Comparison of ENCODE assay signal across 9 mouse cellular contexts in the genomic region with DNA sequence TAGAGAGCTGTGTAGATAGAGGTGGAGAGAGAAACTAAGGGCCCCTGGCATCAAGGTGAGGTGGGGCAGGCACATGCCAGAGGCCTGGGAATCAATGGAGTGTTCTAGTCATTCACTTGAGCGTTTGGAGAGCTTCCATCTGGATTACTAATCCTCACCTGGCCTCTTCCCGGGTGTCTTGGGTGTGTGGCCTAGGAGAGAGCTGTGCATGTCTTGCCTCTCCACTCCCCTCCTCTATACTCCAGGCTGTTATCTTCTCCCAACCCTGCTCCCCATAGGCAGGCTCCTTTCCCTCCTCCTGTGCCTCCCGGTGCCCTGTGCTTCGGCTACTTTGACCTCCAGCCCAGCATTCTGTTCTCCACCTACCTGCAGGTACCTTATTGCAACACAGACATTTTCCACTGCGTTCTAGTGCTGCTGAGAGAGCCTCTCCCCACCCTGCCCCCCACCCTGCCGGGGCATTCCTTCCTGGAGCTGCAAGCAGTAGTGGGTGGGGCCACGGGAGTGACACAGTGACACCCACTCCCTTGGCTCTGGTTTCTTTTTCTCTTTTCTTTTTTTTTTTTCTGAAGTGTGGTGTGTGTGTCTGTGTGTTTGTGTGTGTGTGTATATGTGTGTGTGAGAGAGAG. TPM values are rescaled to one million over a fixed set of nuclear protein-coding genes. Genes with fewer than 3 reads are reported as not detected.
DNase-seq lines count a peak whose midpoint lies in the region; ATAC-seq and TF ChIP-seq lines count a peak whose summit lies in the region.
"Had no signal": no experiment of that assay in that cellular context is flagged by ENCODE, and none has a peak within 500 bp of the region (broad histone marks: within the 10 kb centered on the region; RNA-seq: fewer than 3 reads in every experiment).

No protein-coding gene starts in this region.

- peak; percentile 47; the same call in 1 of the 2 replicates for ATAC-seq in heart, embryonic 15.5 days (replicated peaks; ENCODE audit: insufficient number of reproducible peaks, insufficient read depth, low FRiP score, low read depth)
- ATAC-seq in limb, embryonic 15.5 days (ENCODE audit: insufficient number of reproducible peaks, low FRiP score, low TSS enrichment, low read depth) = peak; percentile 16; the same call in 1 of the 2 replicates

- no peak for TF ChIP-seq POLR2A in myocyte (IDR thresholded peaks at IDR 0.05; ENCODE audit: insufficient read length, low read depth)

- no peaks in the 10 kb centered on the region for H3K36me3 ChIP-seq in heart, embryonic 15.5 days
- H3K36me3 ChIP-seq in embryonic facial prominence, embryonic 10.5 days (replicated peaks) = no peaks in the 10 kb centered on the region
- no peaks in the 10 kb centered on the region for H3K36me3 ChIP-seq in limb, embryonic 15.5 days
- H3K36me3 ChIP-seq in myocyte (ENCODE audit: control insufficient read depth, insufficient read depth) = no peaks in the 10 kb centered on the region

- H3K27ac ChIP-seq in heart, embryonic 15.5 days = no peak overlapping the region
- H3K27ac ChIP-seq in embryonic facial prominence, embryonic 10.5 days (replicated peaks) = no peak overlapping the region
- H3K27ac ChIP-seq in limb, embryonic 15.5 days = 0 out of 2 replicates have a peak overlapping the region, but pooled peaks have one; percentile 27

- peak overlapping the region; percentile 45 for H3K4me2 ChIP-seq in heart, embryonic 15.5 days
- H3K4me2 ChIP-seq in limb, embryonic 15.5 days = 0 out of 2 replicates have a peak overlapping the region, but pooled peaks have one; percentile 14
- peak overlapping the region; percentile 43 for H3K4me2 ChIP-seq in myocyte (ENCODE audit: low read depth)

- no peak overlapping the region for H3K9ac ChIP-seq in heart, embryonic 15.5 days
- H3K9ac ChIP-seq in limb, embryonic 15.5 days = no peak overlapping the region

- 12% methylated on average over 7 of the region's 7 CpGs for WGBS in heart, embryonic 15.5 days
- WGBS in embryonic facial prominence, embryonic 10.5 days = 30% methylated on average over 7 of the region's 7 CpGs
- WGBS in limb, embryonic 15.5 days = 25% methylated on average over 7 of the region's 7 CpGs

- no peaks in the 10 kb centered on the region for H3K9me3 ChIP-seq in heart, embryonic 15.5 days (replicated peaks)
- no peaks in the 10 kb centered on the region for H3K9me3 ChIP-seq in embryonic facial prominence, embryonic 10.5 days
- no peaks in the 10 kb centered on the region for H3K9me3 ChIP-seq in limb, embryonic 15.5 days

- no peaks in the 10 kb centered on the region for H3K27me3 ChIP-seq in heart, embryonic 15.5 days
- no peaks in the 10 kb centered on the region for H3K27me3 ChIP-seq in embryonic facial prominence, embryonic 10.5 days (replicated peaks; ENCODE audit: low read depth, poor library complexity, severe bottlenecking)
- H3K27me3 ChIP-seq in limb, embryonic 15.5 days = no peaks in the 10 kb centered on the region
- no peaks in the 10 kb centered on the region for H3K27me3 ChIP-seq in myocyte (ENCODE audit: control insufficient read depth, insufficient read depth, insufficient read length)

- H3K4me3 ChIP-seq in heart, embryonic 15.5 days = no peak overlapping the region
- H3K4me3 ChIP-seq in embryonic facial prominence, embryonic 10.5 days = no peak overlapping the region
- H3K4me3 ChIP-seq in limb, embryonic 15.5 days = no peak overlapping the region
- no peak overlapping the region for H3K4me3 ChIP-seq in myocyte
- H3K4me3 ChIP-seq: erythroblast, embryonic 14.5 days had no signal

- no peaks in the 10 kb centered on the region for H3K79me2 ChIP-seq in myocyte (ENCODE audit: control insufficient read depth, insufficient read depth)

- no peak overlapping the region for H3ac ChIP-seq in myocyte (ENCODE audit: control insufficient read depth, insufficient read length)

- no peak for DNase-seq in heart, adult 8-10 months (ENCODE audit: low spot score)
- peak; percentile 27 for DNase-seq in embryonic facial prominence, embryonic 10.5 days (ENCODE audit: low spot score)
- no peak for DNase-seq in urinary bladder, adult 18-20 months (ENCODE audit: low spot score in 2 of 2)
- no peak for DNase-seq in adrenal gland, postnatal 14 days
- DNase-seq in layer of hippocampus, postnatal 14 days (ENCODE audit: low spot score in 2 of 2) = no peak

- H3K4me1 ChIP-seq in heart, embryonic 15.5 days (replicated peaks) = peaks cover 17% of the 10 kb centered on the region
- peaks cover 22% of the 10 kb centered on the region for H3K4me1 ChIP-seq in embryonic facial prominence, embryonic 10.5 days
- H3K4me1 ChIP-seq in limb, embryonic 15.5 days = peaks cover 18% of the 10 kb centered on the region

TF ChIP-seq in myocyte, 11 proteins besides CTCF, POLR2A, EP300 and RAD21:
- no peak for TF ChIP-seq SRF (IDR thresholded peaks at IDR 0.05; ENCODE audit: control insufficient read depth, insufficient read length, low read depth)
- TF ChIP-seq TCF12 (IDR thresholded peaks at IDR 0.05; ENCODE audit: insufficient read depth, poor library complexity, severe bottlenecking) = no peak
- TF ChIP-seq USF1 (IDR thresholded peaks at IDR 0.05; ENCODE audit: low read depth) = no peak
- no peak for TF ChIP-seq MYOD1 (IDR thresholded peaks at IDR 0.05; ENCODE audit: control insufficient read depth in 1 of 3, insufficient read length in 2 of 3, low read depth in 2 of 3)
- TF ChIP-seq TCF3 (IDR thresholded peaks at IDR 0.05; ENCODE audit: insufficient read length, low read depth) = no peak
- TF ChIP-seq MYOG (IDR thresholded peaks at IDR 0.05; ENCODE audit: control insufficient read depth in 1 of 3, insufficient read depth in 1 of 3, insufficient read length in 2 of 3, low read depth in 2 of 3) = no peak
- TF ChIP-seq POLR2AphosphoS2 (IDR thresholded peaks at IDR 0.05; ENCODE audit: insufficient read length, low read depth) = no peak
- TF ChIP-seq E2F4 (IDR thresholded peaks at IDR 0.05; ENCODE audit: insufficient read depth) = no peak

RNA-seq across cellular contexts. Expression of a gene that starts 9.2 kb away (rescaled TPM):
- 7.3 and 10.7 TPM in 2 replicates for polyA plus RNA-seq in heart, embryonic 15.5 days (2015; fragmentation: Nextera tagmentation; extraction: Ambion mirVana)
- total RNA-seq in heart, adult 8-10 months (2022) = 1 to 10 TPM; 6.3 to 8.5 (median 7.1) TPM
- polyA plus RNA-seq in embryonic facial prominence, embryonic 10.5 days (2016; fragmentation: Nextera tagmentation; extraction: Ambion mirVana) = 5.2 and 7.2 TPM in 2 replicates
- 7.6 and 9.4 TPM in 2 replicates for polyA plus RNA-seq in limb, embryonic 15.5 days (2015; fragmentation: Nextera tagmentation; extraction: Ambion mirVana)
- 80.4 TPM for polyA plus RNA-seq in myocyte (2012; fragmentation: generic; extraction: Trizol)
- 19.8 and 26.9 TPM in 2 replicates for total RNA-seq in adrenal gland, postnatal 14 days (2021)
- total RNA-seq in layer of hippocampus, postnatal 14 days (2021) = 1 to 10 TPM in 1 of 2 experiments, under 1 TPM in 1; 0.69 to 2.1 TPM

RNA-seq across cellular contexts. Expression of a gene that starts 37.8 kb away (rescaled TPM):
- polyA plus RNA-seq in heart, embryonic 15.5 days (2015; fragmentation: Nextera tagmentation; extraction: Ambion mirVana) = 623 and 771 TPM in 2 replicates
- 100 to 1,000 TPM; 239 to 289 (median 263) TPM for total RNA-seq in heart, adult 8-10 months (2022)
- polyA plus RNA-seq in embryonic facial prominence, embryonic 10.5 days (2016; fragmentation: Nextera tagmentation; extraction: Ambion mirVana) = 693 and 727 TPM in 2 replicates
- 1,033 and 1,050 TPM in 2 replicates for polyA plus RNA-seq in limb, embryonic 15.5 days (2015; fragmentation: Nextera tagmentation; extraction: Ambion mirVana)
- polyA plus RNA-seq in myocyte (2012; fragmentation: generic; extraction: Trizol) = 698 TPM
- 891 and 1,093 TPM in 2 replicates for total RNA-seq in adrenal gland, postnatal 14 days (2021)
- 100 to 1,000 TPM; 458 to 509 TPM for total RNA-seq in layer of hippocampus, postnatal 14 days (2021)

RNA-seq across cellular contexts. Expression of a gene that starts 37.9 kb away (rescaled TPM):
- polyA plus RNA-seq in heart, embryonic 15.5 days (2015; fragmentation: Nextera tagmentation; extraction: Ambion mirVana) = 8.2 and 13.6 TPM in 2 replicates
- 1 to 10 TPM; 2.7 to 7.8 (median 5.1) TPM for total RNA-seq in heart, adult 8-10 months (2022)
- polyA plus RNA-seq in embryonic facial prominence, embryonic 10.5 days (2016; fragmentation: Nextera tagmentation; extraction: Ambion mirVana) = 19.8 and 20.7 TPM in 2 replicates
- polyA plus RNA-seq in limb, embryonic 15.5 days (2015; fragmentation: Nextera tagmentation; extraction: Ambion mirVana) = 15.1 and 17.4 TPM in 2 replicates
- 18.2 TPM for polyA plus RNA-seq in myocyte (2012; fragmentation: generic; extraction: Trizol)
- 8.8 and 10.7 TPM in 2 replicates for total RNA-seq in adrenal gland, postnatal 14 days (2021)
- total RNA-seq in layer of hippocampus, postnatal 14 days (2021) = 1 to 10 TPM; 7.3 to 8.6 TPM
- polyA plus RNA-seq: erythroblast, embryonic 14.5 days had no signal
